Mouse (Mus musculus): Measurements from ENCODE around the gene Rnase4. TPM values are rescaled to one million over a fixed set of nuclear protein-coding genes. Genes with fewer than 3 reads are reported as not detected.

The Rnase4 gene
- polyA plus RNA-seq, 1 experiment = 35.1 TPM

- no peaks in the 10 kb centered on the region for H3K36me3 ChIP-seq (ENCODE audit: control insufficient read depth, insufficient read depth, low read length)
- no peak overlapping the region for H3K4me3 ChIP-seq (ENCODE audit: insufficient read depth, low read depth, low read length)
- no peaks in the 10 kb centered on the region for H3K4me1 ChIP-seq (ENCODE audit: control insufficient read depth, insufficient read depth, low read length)
- H3K27me3 ChIP-seq (replicated peaks; ENCODE audit: control insufficient read depth, insufficient read depth, low read length) = no peaks in the 10 kb centered on the region
- 78% methylated on average over 13 of the region's 13 CpGs for WGBS
- TF ChIP-seq CTCF (conservative IDR thresholded peaks at IDR 0.05; ENCODE audit: insufficient read depth, insufficient read length, low read depth, low read length) (no peak), POLR2A (IDR thresholded peaks at IDR 0.05; ENCODE audit: low read depth, low read length) (no peak)
- DNase-seq = no peak
- no peak overlapping the region for H3K27ac ChIP-seq (ENCODE audit: insufficient read depth, low read depth, low read length)
Observed at GRCm38 (mm10) chr14:51054243-51055237, 36.3 kb upstream of the Rnase4 start.

- Histone ChIP-seq H3K27ac (ENCODE audit: insufficient read depth, low read depth, low read length) (no peak within 1 kb of the TSS), H3K27me3 (replicated peaks; ENCODE audit: control insufficient read depth, insufficient read depth, low read length) (no peaks in the 10 kb centered on the region), H3K4me3 (ENCODE audit: insufficient read depth, low read depth, low read length) (no peak within 1 kb of the TSS), H3K4me1 (ENCODE audit: control insufficient read depth, insufficient read depth, low read length) (no peaks in the 10 kb centered on the region), H3K36me3 (ENCODE audit: control insufficient read depth, insufficient read depth, low read length) (no peaks in the 10 kb centered on the region)
- 31% methylated on average over 9 of the region's 9 CpGs for WGBS
- no peak for TF ChIP-seq POLR2A (IDR thresholded peaks at IDR 0.05; ENCODE audit: low read depth, low read length)
- no peak for TF ChIP-seq CTCF (conservative IDR thresholded peaks at IDR 0.05; ENCODE audit: insufficient read depth, insufficient read length, low read depth, low read length)
- DNase-seq = no peak
Observed at GRCm38 (mm10) chr14:51057401-51057831, 33.5 kb upstream of the Rnase4 start, which contains the start of gene Rnase12. Rnase12 (minus strand) TSS chr14:51057661.

DNA sequence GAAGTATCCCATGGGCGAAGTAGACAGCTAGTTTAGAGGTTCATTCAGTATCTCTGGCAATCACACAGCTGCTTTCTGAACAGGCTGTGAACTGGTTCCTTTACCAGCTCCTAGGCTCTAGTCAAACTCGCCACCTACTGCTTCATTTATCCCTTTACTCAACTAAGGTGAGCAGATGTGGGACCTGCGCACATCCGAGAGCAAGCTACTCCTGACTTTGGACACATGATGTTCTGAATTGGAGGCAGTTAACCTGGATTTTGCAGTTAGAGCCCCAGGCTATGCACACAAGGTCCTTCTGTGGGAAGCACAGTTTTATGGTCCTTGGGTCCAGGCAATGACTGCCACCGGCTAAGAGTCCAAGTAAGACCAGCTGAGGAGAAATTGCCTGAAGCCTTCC lies 30.1 kb upstream of the Rnase4 start:
- no peak overlapping the region for H3K27ac ChIP-seq (ENCODE audit: insufficient read depth, low read depth, low read length)
- DNase-seq = no peak
- no peaks in the 10 kb centered on the region for H3K27me3 ChIP-seq (replicated peaks; ENCODE audit: control insufficient read depth, insufficient read depth, low read length)
- H3K36me3 ChIP-seq (ENCODE audit: control insufficient read depth, insufficient read depth, low read length) = no peaks in the 10 kb centered on the region
- TF ChIP-seq POLR2A (IDR thresholded peaks at IDR 0.05; ENCODE audit: low read depth, low read length) = no peak
- no peak for TF ChIP-seq CTCF (conservative IDR thresholded peaks at IDR 0.05; ENCODE audit: insufficient read depth, insufficient read length, low read depth, low read length)
- no peaks in the 10 kb centered on the region for H3K4me1 ChIP-seq (ENCODE audit: control insufficient read depth, insufficient read depth, low read length)
- no peak overlapping the region for H3K4me3 ChIP-seq (ENCODE audit: insufficient read depth, low read depth, low read length)
- WGBS = 90% methylated on average over 5 of the region's 5 CpGs

- Histone ChIP-seq H3K27ac (ENCODE audit: insufficient read depth, low read depth, low read length) (no peak overlapping the region), H3K4me1 (ENCODE audit: control insufficient read depth, insufficient read depth, low read length) (no peaks in the 10 kb centered on the region), H3K36me3 (ENCODE audit: control insufficient read depth, insufficient read depth, low read length) (no peaks in the 10 kb centered on the region), H3K4me3 (ENCODE audit: insufficient read depth, low read depth, low read length) (no peak overlapping the region), H3K27me3 (replicated peaks; ENCODE audit: control insufficient read depth, insufficient read depth, low read length) (no peaks in the 10 kb centered on the region)
- 86% methylated on average over 5 of the region's 5 CpGs for WGBS
- TF ChIP-seq POLR2A (IDR thresholded peaks at IDR 0.05; ENCODE audit: low read depth, low read length) (no peak), CTCF (conservative IDR thresholded peaks at IDR 0.05; ENCODE audit: insufficient read depth, insufficient read length, low read depth, low read length) (no peak)
- DNase-seq = no peak
Observed at GRCm38 (mm10) chr14:51068956-51069355, 21.9 kb upstream of the Rnase4 start.

DNA sequence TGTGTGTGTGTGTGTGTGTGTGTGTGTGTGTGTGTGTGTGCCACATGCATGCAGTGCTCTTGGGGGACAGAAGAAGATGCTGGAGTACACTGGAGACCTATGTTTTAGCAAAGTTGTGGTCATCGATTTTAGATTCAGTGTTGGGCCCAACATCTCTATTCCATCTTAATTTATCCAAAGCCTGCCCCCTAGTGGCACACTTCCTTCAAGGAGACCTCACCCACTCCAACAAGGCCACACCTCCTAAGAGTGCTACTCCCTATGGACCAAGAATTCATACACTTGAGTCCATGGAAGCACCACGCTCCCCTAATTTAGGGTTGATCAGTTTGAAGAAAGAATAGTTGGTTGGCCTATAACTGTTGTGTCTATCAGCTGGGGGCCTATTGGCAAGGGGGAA lies 21.3 kb upstream of the Rnase4 start:
- no peak overlapping the region for H3K27ac ChIP-seq (ENCODE audit: insufficient read depth, low read depth, low read length)
- peak; percentile 46 for DNase-seq
- TF ChIP-seq CTCF (conservative IDR thresholded peaks at IDR 0.05; ENCODE audit: insufficient read depth, insufficient read length, low read depth, low read length) (peak; percentile 40), POLR2A (IDR thresholded peaks at IDR 0.05; ENCODE audit: low read depth, low read length) (no peak)
- WGBS = 94% methylated on average over 2 of the region's 2 CpGs
- no peak overlapping the region for H3K4me3 ChIP-seq (ENCODE audit: insufficient read depth, low read depth, low read length)
- H3K4me1 ChIP-seq (ENCODE audit: control insufficient read depth, insufficient read depth, low read length) = no peaks in the 10 kb centered on the region
- no peaks in the 10 kb centered on the region for H3K36me3 ChIP-seq (ENCODE audit: control insufficient read depth, insufficient read depth, low read length)
- no peaks in the 10 kb centered on the region for H3K27me3 ChIP-seq (replicated peaks; ENCODE audit: control insufficient read depth, insufficient read depth, low read length)

- 92% methylated on average over 3 of the region's 3 CpGs for WGBS
- Histone ChIP-seq H3K27ac (ENCODE audit: insufficient read depth, low read depth, low read length) (no peak within 1 kb of the TSS), H3K4me3 (ENCODE audit: insufficient read depth, low read depth, low read length) (no peak within 1 kb of the TSS)
Observed at GRCm38 (mm10) chr14:51074335-51074734, 16.5 kb upstream of the Rnase4 start, which contains the start of gene Olfr750. Olfr750 (minus strand) TSS chr14:51074435.

GRCm38 (mm10) chr14:51079180-51079579 lies 11.7 kb upstream of the Rnase4 start:
- no peak overlapping the region for H3K27ac ChIP-seq (ENCODE audit: insufficient read depth, low read depth, low read length)
- 94% methylated on average over 1 of the region's 1 CpGs for WGBS
- TF ChIP-seq CTCF (conservative IDR thresholded peaks at IDR 0.05; ENCODE audit: insufficient read depth, insufficient read length, low read depth, low read length) = no peak
- TF ChIP-seq POLR2A (IDR thresholded peaks at IDR 0.05; ENCODE audit: low read depth, low read length) = no peak
- no peaks in the 10 kb centered on the region for H3K4me1 ChIP-seq (ENCODE audit: control insufficient read depth, insufficient read depth, low read length)
- no peaks in the 10 kb centered on the region for H3K27me3 ChIP-seq (replicated peaks; ENCODE audit: control insufficient read depth, insufficient read depth, low read length)
- no peak overlapping the region for H3K4me3 ChIP-seq (ENCODE audit: insufficient read depth, low read depth, low read length)
- no peaks in the 10 kb centered on the region for H3K36me3 ChIP-seq (ENCODE audit: control insufficient read depth, insufficient read depth, low read length)
- DNase-seq = no peak

More at GRCm38 (mm10) chr14:51074335-51074734, 16.5 kb upstream of the Rnase4 start, which contains the start of gene Olfr750:
- no peak for DNase-seq
- Histone ChIP-seq H3K27me3 (replicated peaks; ENCODE audit: control insufficient read depth, insufficient read depth, low read length) (no peaks in the 10 kb centered on the region), H3K4me1 (ENCODE audit: control insufficient read depth, insufficient read depth, low read length) (no peaks in the 10 kb centered on the region), H3K36me3 (ENCODE audit: control insufficient read depth, insufficient read depth, low read length) (no peaks in the 10 kb centered on the region)
- no peak for TF ChIP-seq CTCF (conservative IDR thresholded peaks at IDR 0.05; ENCODE audit: insufficient read depth, insufficient read length, low read depth, low read length)
- TF ChIP-seq POLR2A (IDR thresholded peaks at IDR 0.05; ENCODE audit: low read depth, low read length) = no peak
